In the genomic region with DNA sequence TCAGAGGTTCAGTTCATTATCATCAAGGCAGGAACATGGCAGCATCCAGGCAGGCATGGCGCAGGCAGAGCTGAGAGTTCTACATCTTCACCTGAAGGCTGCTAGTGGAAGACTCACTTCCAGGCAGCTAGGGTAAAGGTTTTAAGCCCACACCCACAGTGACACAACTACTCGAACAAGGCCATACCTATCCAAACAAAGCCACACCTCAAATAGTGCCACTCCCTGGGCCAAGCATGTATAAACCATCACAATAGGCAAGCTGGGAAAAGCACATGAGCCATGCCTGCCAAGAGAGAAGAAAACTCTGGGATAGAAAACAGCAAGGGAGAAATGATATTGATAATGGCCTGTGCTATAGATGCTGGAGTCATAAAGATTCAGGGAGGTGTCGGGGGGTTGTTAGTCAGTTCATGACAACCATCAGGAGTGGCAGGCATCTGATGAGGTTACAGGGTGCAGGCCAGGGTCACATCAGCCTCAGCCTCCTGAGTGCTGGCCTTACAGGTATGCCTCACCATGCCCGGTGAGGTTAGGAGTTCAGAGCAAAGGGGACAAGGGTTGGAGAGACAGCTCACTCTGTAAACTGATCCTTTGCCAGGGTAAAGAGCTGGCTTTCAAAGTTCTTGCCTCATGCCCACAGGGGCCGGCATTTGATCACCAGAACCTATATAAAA, we compare ENCODE assay signal across 16 mouse cellular contexts.
"Had no signal": no experiment of that assay in that cellular context is flagged by ENCODE, and none has a peak within 500 bp of the region (broad histone marks: within the 10 kb centered on the region; RNA-seq: fewer than 3 reads in every experiment).

No protein-coding gene starts in this region.

- H3K9ac ChIP-seq: hindbrain, embryonic 13.5 days; limb, embryonic 13.5 days; liver, embryonic 12.5 days; lung, embryonic 14.5 days; midbrain, embryonic 15.5 days; neural tube, embryonic 12.5 days had no signal

- H3K36me3 ChIP-seq: hindbrain, embryonic 13.5 days; limb, embryonic 13.5 days; liver, embryonic 12.5 days; midbrain, embryonic 10.5 days; midbrain, embryonic 15.5 days; neural tube, embryonic 12.5 days had no signal

- H3K9me3 ChIP-seq: hindbrain, embryonic 13.5 days; limb, embryonic 13.5 days; liver, embryonic 12.5 days; midbrain, embryonic 10.5 days; midbrain, embryonic 15.5 days; neural tube, embryonic 12.5 days had no signal

- ATAC-seq: hindbrain, postnatal 0 days; liver, embryonic 12.5 days; midbrain, embryonic 15.5 days had no signal

- H3K4me3 ChIP-seq: hindbrain, embryonic 13.5 days; limb, embryonic 13.5 days; liver, embryonic 12.5 days; midbrain, embryonic 10.5 days; midbrain, embryonic 15.5 days; neural tube, embryonic 12.5 days had no signal

- H3K27me3 ChIP-seq: hindbrain, embryonic 13.5 days; limb, embryonic 13.5 days; liver, embryonic 12.5 days; midbrain, embryonic 15.5 days; neural tube, embryonic 12.5 days had no signal

- H3K27ac ChIP-seq: hindbrain, embryonic 13.5 days; hindbrain, postnatal 0 days; limb, embryonic 13.5 days; liver, embryonic 12.5 days; midbrain, embryonic 10.5 days; midbrain, embryonic 15.5 days; neural tube, embryonic 12.5 days had no signal

- H3K4me1 ChIP-seq: limb, embryonic 13.5 days; midbrain, embryonic 10.5 days; neural tube, embryonic 12.5 days had no signal

- H3K4me2 ChIP-seq: hindbrain, embryonic 13.5 days; limb, embryonic 13.5 days; liver, embryonic 12.5 days; lung, embryonic 14.5 days; midbrain, embryonic 15.5 days; neural tube, embryonic 12.5 days had no signal

- DNase-seq: kidney, adult 11 months; kidney, postnatal 14 days; layer of hippocampus, adult 9-11 months; layer of hippocampus, postnatal 36 days; left cerebral cortex, postnatal 4 days; lung, embryonic 14.5 days; lung, postnatal 4 days; spleen, adult 18-20 months; thymus, postnatal 4 days had no signal
